Mouse (Mus musculus): ENCODE measurements around the gene Kifc1. TPM values are rescaled to one million over a fixed set of nuclear protein-coding genes. Genes with fewer than 3 reads are reported as not detected.

Gene Kifc1
- total and polyA plus RNA-seq, 3 experiments = 16.0 to 41.2 (median 23.0) TPM

- H3K9ac ChIP-seq (ENCODE audit: insufficient read depth, low read depth) = no peak overlapping the region
- no peaks in the 10 kb centered on the region for H3K27me3 ChIP-seq (replicated peaks)
- TF ChIP-seq ELF1 (IDR thresholded peaks at IDR 0.05; ENCODE audit: low read depth, low read length) (no peak), MXI1 (IDR thresholded peaks at IDR 0.05; ENCODE audit: low read depth, low read length) (no peak), IRF4 (IDR thresholded peaks at IDR 0.05; ENCODE audit: low read depth, low read length) (no peak), RAD21 (IDR thresholded peaks at IDR 0.05; ENCODE audit: low read depth, low read length) (no peak), E2F4 (IDR thresholded peaks at IDR 0.05; ENCODE audit: insufficient replicate concordance, low read depth, low read length) (no peak), USF2 (conservative IDR thresholded peaks at IDR 0.05; ENCODE audit: low read depth, low read length) (no peak), MEF2A (IDR thresholded peaks at IDR 0.05; ENCODE audit: borderline replicate concordance, low read depth, low read length) (no peak), CHD2 (IDR thresholded peaks at IDR 0.05; ENCODE audit: low read length) (no peak), ZMIZ1 (IDR thresholded peaks at IDR 0.05; ENCODE audit: low read depth, low read length) (no peak), SMC3 (IDR thresholded peaks at IDR 0.05; ENCODE audit: low read depth, low read length) (no peak), TCF12 (IDR thresholded peaks at IDR 0.05; ENCODE audit: low read depth, low read length) (no peak), ETS1 (conservative IDR thresholded peaks at IDR 0.05; ENCODE audit: low read depth, low read length) (no peak), ZNF384 (IDR thresholded peaks at IDR 0.05; ENCODE audit: low read depth, low read length) (no peak), NRF1 (IDR thresholded peaks at IDR 0.05; ENCODE audit: low read depth, low read length) (no peak), NELFE (IDR thresholded peaks at IDR 0.05; ENCODE audit: low read depth, low read length) (no peak)
- in situ Hi-C loops (cut with MboI; ENCODE audit: low pct_ligation_motif_present, low pct_unique_long_range_greater_than_20kb, low sequenced_read_pairs) (no loop called here), dilution Hi-C loops (cut with MboI; ENCODE audit: extremely low pct_ligation_motif_present, extremely low pct_unique_long_range_greater_than_20kb, low sequenced_read_pairs) (no loop called here)
- H3K27ac ChIP-seq (ENCODE audit: insufficient read depth, low read depth) = no peak overlapping the region
- H3K9me3 ChIP-seq (replicated peaks; ENCODE audit: low read length) = peaks cover 10% of the 10 kb centered on the region
- H3K4me3 ChIP-seq (replicated peaks in 1 of 3; ENCODE audit: low read depth in 2 of 3, low read length in 2 of 3, poor library complexity in 1 of 3) = peak overlapping the region in 2 of 3 experiments; percentile 71 to 83
- DNase-seq (ENCODE audit: extremely low read depth) = no peak
- peak overlapping the region; percentile 85 for H3K4me2 ChIP-seq (ENCODE audit: insufficient read depth, low read depth, poor library complexity, severe bottlenecking)
- H3K36me3 ChIP-seq (replicated peaks in 1 of 2; ENCODE audit: control insufficient read depth in 1 of 2, insufficient read depth in 1 of 2, low read length in 1 of 2) = peaks cover 51 to 70% of the 10 kb centered on the region in 2 experiments
- peaks cover 27 to 37% of the 10 kb centered on the region in 2 experiments for H3K4me1 ChIP-seq (ENCODE audit: control insufficient read depth in 1 of 2, insufficient read depth in 2 of 2)
- peaks cover 22% of the 10 kb centered on the region for H3K79me2 ChIP-seq (replicated peaks; ENCODE audit: control insufficient read depth, extremely low read depth, insufficient read depth, poor library complexity, severe bottlenecking)
Measured at GRCm38 (mm10) chr17:33921361-33921760, 30.9 kb upstream of the Kifc1 start.

- Histone ChIP-seq H3K9me3 (replicated peaks; ENCODE audit: low read length) (peaks cover 10% of the 10 kb centered on the region), H3K9ac (ENCODE audit: insufficient read depth, low read depth) (peak overlapping the region; percentile 81)
- peak; percentile 36; the same call in 1 of the 2 replicates for TF ChIP-seq RCOR1 (conservative IDR thresholded peaks at IDR 0.05; ENCODE audit: low read depth, low read length)
- TF ChIP-seq NELFE (IDR thresholded peaks at IDR 0.05; ENCODE audit: low read depth, low read length) = no peak
- peak; percentile 60 to 86 for TF ChIP-seq CTCF (conservative IDR thresholded peaks at IDR 0.05 in 1 of 2, IDR thresholded peaks at IDR 0.05 in 1 of 2; ENCODE audit: low read depth in 2 of 2, low read length in 2 of 2)
- TF ChIP-seq SMC3 (IDR thresholded peaks at IDR 0.05; ENCODE audit: low read depth, low read length) = peak; percentile 48; the same call in 1 of the 2 replicates
- no peak for TF ChIP-seq MAFK (IDR thresholded peaks at IDR 0.05; ENCODE audit: insufficient replicate concordance, low read length)
- TF ChIP-seq RAD21 (IDR thresholded peaks at IDR 0.05; ENCODE audit: low read depth, low read length) = peak; percentile 39
- 0 out of 2 replicates have a peak, but pooled peaks have one; percentile 38 for TF ChIP-seq JUN (IDR thresholded peaks at IDR 0.05; ENCODE audit: insufficient read depth, low read depth, low read length)
- TF ChIP-seq UBTF (IDR thresholded peaks at IDR 0.05; ENCODE audit: low read depth, low read length) = no peak
- TF ChIP-seq TBP (conservative IDR thresholded peaks at IDR 0.05; ENCODE audit: low read depth, low read length) = no peak
- TF ChIP-seq ELF1 (IDR thresholded peaks at IDR 0.05; ENCODE audit: low read depth, low read length) = 0 out of 2 replicates have a peak, but pooled peaks have one; percentile 22
- TF ChIP-seq ZMIZ1 (IDR thresholded peaks at IDR 0.05; ENCODE audit: low read depth, low read length) = no peak; the same call in 1 of the 2 replicates
- TF ChIP-seq MAZ (IDR thresholded peaks at IDR 0.05; ENCODE audit: low read depth, low read length) = no peak
- TF ChIP-seq HCFC1 (IDR thresholded peaks at IDR 0.05; ENCODE audit: low read depth, low read length) = no peak
- 0 out of 2 replicates have a peak, but pooled peaks have one; percentile 73 for TF ChIP-seq CHD1 (IDR thresholded peaks at IDR 0.05; ENCODE audit: low read depth, low read length)
- no peak for TF ChIP-seq CHD2 (IDR thresholded peaks at IDR 0.05; ENCODE audit: low read length)
- TF ChIP-seq ZKSCAN1 (IDR thresholded peaks at IDR 0.05; ENCODE audit: borderline replicate concordance, low read depth, low read length) = no peak
- TF ChIP-seq POLR2AphosphoS2 (IDR thresholded peaks at IDR 0.05; ENCODE audit: low read depth, low read length) = no peak
- TF ChIP-seq EP300 (IDR thresholded peaks at IDR 0.05; ENCODE audit: low read length) = no peak; the same call in none of the 2 replicates
- TF ChIP-seq USF1 (IDR thresholded peaks at IDR 0.05; ENCODE audit: low read depth, low read length) = no peak
- 0 out of 2 replicates have a peak, but pooled peaks have one; percentile 23 for TF ChIP-seq TCF12 (IDR thresholded peaks at IDR 0.05; ENCODE audit: low read depth, low read length)
- TF ChIP-seq MEF2A (IDR thresholded peaks at IDR 0.05; ENCODE audit: borderline replicate concordance, low read depth, low read length) = peak; percentile 37; the same call in 1 of the 2 replicates
Measured at GRCm38 (mm10) chr17:33920282-33921097, 30.0 kb upstream of the Kifc1 start.

More at GRCm38 (mm10) chr17:33920282-33921097, 30.0 kb upstream of the Kifc1 start:
- Histone ChIP-seq H3K4me3 (replicated peaks in 1 of 3; ENCODE audit: low read depth in 2 of 3, low read length in 2 of 3, poor library complexity in 1 of 3) (peak overlapping the region; percentile 71 to 99 (median 83)), H3K36me3 (replicated peaks in 1 of 2; ENCODE audit: control insufficient read depth in 1 of 2, insufficient read depth in 1 of 2, low read length in 1 of 2) (peaks cover 42 to 61% of the 10 kb centered on the region in 2 experiments), H3K4me2 (ENCODE audit: insufficient read depth, low read depth, poor library complexity, severe bottlenecking) (peak overlapping the region; percentile 85), H3K27ac (ENCODE audit: insufficient read depth, low read depth) (peak overlapping the region; percentile 93), H3K27me3 (replicated peaks) (no peaks in the 10 kb centered on the region), H3K79me2 (replicated peaks; ENCODE audit: control insufficient read depth, extremely low read depth, insufficient read depth, poor library complexity, severe bottlenecking) (peaks cover 22% of the 10 kb centered on the region), H3K4me1 (ENCODE audit: control insufficient read depth in 1 of 2, insufficient read depth in 2 of 2) (peaks cover 27 to 38% of the 10 kb centered on the region in 2 experiments)
- dilution Hi-C loops (cut with MboI; ENCODE audit: extremely low pct_ligation_motif_present, extremely low pct_unique_long_range_greater_than_20kb, low sequenced_read_pairs) = no loop called here
- in situ Hi-C loops (cut with MboI; ENCODE audit: low pct_ligation_motif_present, low pct_unique_long_range_greater_than_20kb, low sequenced_read_pairs) = no loop called here
- peak; percentile 85 for DNase-seq (ENCODE audit: extremely low read depth)
